Mouse (Mus musculus) brain, embryonic 14.5 days (tissue): ENCODE results near the gene Tef.

Experiments used
- CTCF ChIP-seq: fragments of 200-500 bp; IDR thresholded peaks from 2 replicates; pipeline ENCODE4 v1.5.1; 2012; ENCODE audit warnings: inconsistent platforms, mild to moderate bottlenecking, moderate library complexity, borderline replicate concordance; ENCODE audit not compliant: insufficient read depth, insufficient read length; ENCODE audit errors: extremely low read depth
- POLR2A ChIP-seq: fragments of 200-500 bp; IDR thresholded peaks from 2 replicates; pipeline ENCODE4 v1.6.1; 2012; ENCODE audit warnings: mild to moderate bottlenecking, inconsistent platforms, borderline replicate concordance; ENCODE audit not compliant: poor library complexity, insufficient read depth, insufficient read length, severe bottlenecking; ENCODE audit errors: extremely low read depth

- TF ChIP-seq POLR2A = no peak
- peak; percentile 92 for TF ChIP-seq CTCF
Measured at GRCm38 (mm10) chr15:81831136-81831825, 29.1 kb downstream of the Tef start.
